Mouse (Mus musculus): ENCODE measurements around the gene Tc2n. TPM values are rescaled to one million over a fixed set of nuclear protein-coding genes. Genes with fewer than 3 reads are reported as not detected.

Tc2n gene
- polyA plus RNA-seq (2014; fragmentation: Nextera tagmentation; extraction: Ambion mirVana) = 0.05 and 0.06 TPM in 2 replicates

DNA sequence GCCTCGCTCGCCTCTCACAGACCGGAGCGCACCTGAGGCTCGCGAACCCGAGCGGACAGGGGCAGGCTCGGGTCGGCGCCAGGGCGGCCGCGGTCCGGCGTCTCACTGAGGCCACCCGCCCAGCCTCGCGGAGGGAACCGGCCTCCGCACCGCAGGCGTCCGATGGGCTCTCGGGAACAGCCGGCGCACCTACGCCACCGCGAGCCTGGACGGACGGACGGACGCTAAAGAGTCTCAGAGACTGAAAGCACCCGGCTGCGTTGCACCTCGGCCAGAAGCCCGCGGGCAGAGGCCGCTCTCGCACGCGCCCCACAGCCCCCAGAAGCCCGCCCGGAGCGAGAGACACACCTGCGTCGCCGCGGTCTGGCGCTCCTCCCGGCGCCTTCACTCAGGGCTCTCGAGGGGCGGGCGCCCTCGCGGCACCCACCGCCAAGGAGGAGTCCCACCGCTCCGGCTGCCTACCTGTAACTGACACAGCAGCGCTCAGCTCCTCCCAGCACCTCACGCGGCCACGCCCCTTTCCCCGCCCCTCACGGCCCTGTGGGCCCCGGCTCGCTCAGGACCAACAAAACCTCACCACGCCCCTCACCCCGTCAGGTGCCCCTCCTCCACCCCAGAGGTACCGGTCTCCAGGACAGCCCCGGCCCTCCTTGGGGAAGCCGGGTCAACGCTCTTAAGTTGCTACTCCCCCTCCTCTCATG is at the start of gene Tc2n:
Gene Tc2n (minus strand): TSS at position 470 of the 701 bp plus-strand sequence.
- WGBS = under 1% methylated on average over 63 of the region's 75 CpGs
- Histone ChIP-seq H3K36me3 (ENCODE audit: control insufficient read depth, insufficient read depth, low read length) (no peaks in the 10 kb centered on the region), H3K9ac (ENCODE audit: low read length) (peak within 1 kb of the TSS; percentile 58), H3K4me2 (ENCODE audit: low read length) (peak within 1 kb of the TSS; percentile 98), H3K4me1 (ENCODE audit: control insufficient read depth, insufficient read depth, low read length) (peaks cover 3% of the 10 kb centered on the region; the same call in 1 of the 2 replicates), H3K27ac (ENCODE audit: low read depth, low read length) (no peak within 1 kb of the TSS), H3K9me3 (replicated peaks; ENCODE audit: control insufficient read depth, low read length) (no peaks in the 10 kb centered on the region), H3K27me3 (replicated peaks; ENCODE audit: control insufficient read depth, insufficient read depth, low read length) (peaks cover 4% of the 10 kb centered on the region; the same call in 1 of the 2 replicates), H3K4me3 (ENCODE audit: low read depth, low read length) (peak within 1 kb of the TSS; percentile 59)
- DNase-seq (ENCODE audit: low spot score) = peak; percentile 59
- ATAC-seq = peak; percentile 96

DNA sequence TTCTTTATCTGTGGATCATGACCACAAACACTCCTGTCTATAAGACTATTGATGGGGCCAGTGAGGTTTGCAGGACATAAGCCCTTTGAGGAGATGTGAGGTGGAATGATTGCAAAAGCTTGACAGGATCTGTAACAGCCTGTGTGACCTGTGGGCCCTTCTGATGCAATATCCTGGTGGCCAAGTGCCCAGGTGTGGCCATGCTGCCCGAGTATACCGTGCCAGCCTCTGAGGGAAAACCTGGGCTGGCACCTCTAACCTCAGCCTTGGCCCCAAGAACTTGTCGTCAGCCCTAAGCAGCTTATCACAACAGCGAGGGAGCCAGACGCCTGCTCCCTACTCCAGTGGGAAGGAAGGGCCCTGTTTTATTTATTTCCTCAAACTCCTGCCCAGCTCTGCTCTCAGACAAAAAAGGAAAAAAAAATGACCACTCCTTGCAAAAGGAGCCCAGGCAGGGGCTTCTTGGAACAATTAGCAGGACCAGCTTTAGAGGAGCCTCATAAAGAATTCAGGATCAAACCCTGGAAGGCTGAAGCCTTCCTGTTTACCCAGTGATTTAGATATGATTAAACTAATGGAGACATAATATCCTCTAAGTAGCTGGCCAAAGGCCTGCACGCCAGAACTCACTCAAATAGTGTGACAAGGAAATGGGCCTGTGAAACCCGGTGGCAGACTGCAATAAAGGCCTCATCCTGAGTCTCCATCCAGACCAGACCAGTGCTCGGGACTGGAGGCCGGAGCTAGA is 49.2 kb upstream of the Tc2n start:
- no peak overlapping the region for H3K4me3 ChIP-seq (ENCODE audit: low read depth, low read length)
- H3K9me3 ChIP-seq (replicated peaks; ENCODE audit: control insufficient read depth, low read length) = no peaks in the 10 kb centered on the region
- H3K27me3 ChIP-seq (replicated peaks; ENCODE audit: control insufficient read depth, insufficient read depth, low read length) = no peaks in the 10 kb centered on the region
- no peaks in the 10 kb centered on the region for H3K4me1 ChIP-seq (ENCODE audit: control insufficient read depth, insufficient read depth, low read length)
- WGBS = 64% methylated on average over 9 of the region's 9 CpGs
- H3K36me3 ChIP-seq (ENCODE audit: control insufficient read depth, insufficient read depth, low read length) = no peaks in the 10 kb centered on the region
- H3K4me2 ChIP-seq (ENCODE audit: low read length) = no peak overlapping the region
- ATAC-seq = no peak
- no peak overlapping the region for H3K9ac ChIP-seq (ENCODE audit: low read length)
- H3K27ac ChIP-seq (ENCODE audit: low read depth, low read length) = no peak overlapping the region
- DNase-seq (ENCODE audit: low spot score) = no peak

DNA sequence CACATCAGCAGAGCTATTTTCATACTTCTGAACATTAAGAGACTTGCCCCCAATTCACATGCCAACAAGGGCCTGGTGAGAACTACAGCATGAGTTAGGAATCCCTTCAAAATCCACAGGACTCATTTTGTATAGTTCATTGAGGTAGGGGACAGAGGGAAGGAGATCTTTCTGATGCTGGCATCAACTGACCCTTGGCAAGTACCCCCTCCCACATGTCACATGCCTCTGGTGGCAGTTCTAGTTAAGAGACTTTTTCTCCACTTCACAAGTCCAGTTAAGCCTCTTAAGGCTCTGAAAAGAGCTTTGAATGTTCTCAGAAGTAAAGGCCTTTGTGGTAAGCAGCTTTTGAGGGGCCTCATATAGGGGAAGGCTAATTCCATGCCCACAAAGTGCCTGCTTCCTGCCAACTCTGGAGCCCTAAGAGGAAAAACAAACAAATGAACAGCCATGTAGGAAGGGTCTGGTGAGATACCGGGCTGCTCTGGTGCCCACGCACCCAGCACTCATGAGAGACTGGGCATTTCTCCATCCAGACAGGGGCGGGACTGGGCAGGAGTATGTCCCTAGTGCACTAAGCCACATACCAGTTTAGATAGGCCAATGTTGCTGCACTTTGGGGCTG is 48.0 kb upstream of the Tc2n start:
- Histone ChIP-seq H3K4me2 (ENCODE audit: low read length) (no peak overlapping the region), H3K36me3 (ENCODE audit: control insufficient read depth, insufficient read depth, low read length) (no peaks in the 10 kb centered on the region), H3K4me1 (ENCODE audit: control insufficient read depth, insufficient read depth, low read length) (no peaks in the 10 kb centered on the region), H3K4me3 (ENCODE audit: low read depth, low read length) (no peak overlapping the region), H3K27ac (ENCODE audit: low read depth, low read length) (no peak overlapping the region), H3K27me3 (replicated peaks; ENCODE audit: control insufficient read depth, insufficient read depth, low read length) (no peaks in the 10 kb centered on the region), H3K9ac (ENCODE audit: low read length) (no peak overlapping the region), H3K9me3 (replicated peaks; ENCODE audit: control insufficient read depth, low read length) (no peaks in the 10 kb centered on the region)
- ATAC-seq = peak; percentile 55; the same call in 1 of the 2 replicates
- DNase-seq (ENCODE audit: low spot score) = peak; percentile 22
- 33% methylated on average over 3 of the region's 3 CpGs for WGBS

DNA sequence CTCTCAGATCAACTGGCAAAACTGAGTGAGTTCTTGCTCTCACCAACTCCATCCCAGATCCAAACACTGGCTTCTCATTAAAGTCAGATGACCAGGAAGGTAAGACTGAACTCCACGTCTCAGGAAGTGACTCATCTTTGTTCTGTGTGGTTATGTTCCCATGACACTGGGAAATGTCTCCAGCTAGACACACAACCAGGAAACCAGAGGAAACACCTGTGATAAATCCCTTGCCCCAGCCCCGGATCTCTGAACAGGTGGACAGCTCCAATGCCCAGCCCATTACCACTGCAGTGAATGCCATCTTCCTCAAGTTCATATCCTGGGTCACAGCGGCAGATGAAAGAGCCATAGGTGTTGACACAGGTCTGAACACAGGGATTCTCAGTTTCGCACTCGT is 46.5 kb upstream of the Tc2n start:
- Histone ChIP-seq H3K4me1 (ENCODE audit: control insufficient read depth, insufficient read depth, low read length) (no peaks in the 10 kb centered on the region), H3K36me3 (ENCODE audit: control insufficient read depth, insufficient read depth, low read length) (no peaks in the 10 kb centered on the region), H3K9me3 (replicated peaks; ENCODE audit: control insufficient read depth, low read length) (no peaks in the 10 kb centered on the region), H3K4me2 (ENCODE audit: low read length) (no peak overlapping the region), H3K4me3 (ENCODE audit: low read depth, low read length) (no peak overlapping the region), H3K27me3 (replicated peaks; ENCODE audit: control insufficient read depth, insufficient read depth, low read length) (no peaks in the 10 kb centered on the region), H3K27ac (ENCODE audit: low read depth, low read length) (no peak overlapping the region), H3K9ac (ENCODE audit: low read length) (no peak overlapping the region)
- WGBS = 88% methylated on average over 5 of the region's 5 CpGs
- ATAC-seq (no peak), DNase-seq (ENCODE audit: low spot score) (no peak)

DNA sequence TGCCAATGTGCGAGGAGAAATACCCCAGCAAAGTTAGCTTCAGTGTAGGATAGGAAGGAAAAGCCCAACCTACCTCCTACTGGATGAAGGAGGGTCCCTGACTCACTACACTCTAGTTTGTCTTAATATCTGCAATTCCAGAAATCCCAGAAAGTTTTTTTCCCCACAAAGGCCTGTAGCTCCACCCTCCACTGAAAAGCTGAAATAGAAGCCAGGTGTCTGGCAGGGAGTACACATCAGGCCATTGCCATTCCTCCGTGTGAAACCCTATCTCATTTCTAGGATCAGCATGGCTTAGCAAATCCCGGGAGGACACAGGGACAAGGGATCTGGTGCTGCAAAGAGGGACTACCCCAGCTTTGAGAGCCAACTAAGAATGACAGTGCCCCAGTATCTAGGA is 44.7 kb upstream of the Tc2n start:
- no peak for DNase-seq (ENCODE audit: low spot score)
- Histone ChIP-seq H3K4me2 (ENCODE audit: low read length) (no peak overlapping the region), H3K36me3 (ENCODE audit: control insufficient read depth, insufficient read depth, low read length) (no peaks in the 10 kb centered on the region), H3K9me3 (replicated peaks; ENCODE audit: control insufficient read depth, low read length) (no peaks in the 10 kb centered on the region), H3K27me3 (replicated peaks; ENCODE audit: control insufficient read depth, insufficient read depth, low read length) (no peaks in the 10 kb centered on the region), H3K4me3 (ENCODE audit: low read depth, low read length) (no peak overlapping the region), H3K9ac (ENCODE audit: low read length) (no peak overlapping the region), H3K27ac (ENCODE audit: low read depth, low read length) (no peak overlapping the region), H3K4me1 (ENCODE audit: control insufficient read depth, insufficient read depth, low read length) (no peaks in the 10 kb centered on the region)
- 70% methylated on average over 3 of the region's 3 CpGs for WGBS
- no peak for ATAC-seq

DNA sequence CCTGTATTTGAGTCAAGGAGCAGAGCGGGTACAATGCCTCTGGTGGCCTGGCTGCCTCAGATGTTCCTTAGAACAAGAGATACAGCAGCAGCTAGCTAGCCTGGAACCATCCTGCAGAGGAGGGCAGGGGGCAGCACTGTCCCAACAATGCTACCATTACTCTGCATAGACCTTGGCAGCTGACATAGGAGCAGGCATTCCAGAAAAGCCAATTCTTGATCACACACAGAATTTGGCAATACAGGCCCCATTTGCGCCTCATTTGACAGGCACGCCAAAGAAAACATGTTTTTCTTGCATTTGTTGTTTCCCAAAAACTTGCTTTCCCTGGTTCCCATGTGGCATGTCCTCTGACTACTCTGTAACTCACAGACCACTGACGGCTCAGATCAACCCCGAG is 43.7 kb upstream of the Tc2n start:
- Histone ChIP-seq H3K9ac (ENCODE audit: low read length) (no peak overlapping the region), H3K27ac (ENCODE audit: low read depth, low read length) (no peak overlapping the region), H3K36me3 (ENCODE audit: control insufficient read depth, insufficient read depth, low read length) (no peaks in the 10 kb centered on the region), H3K4me1 (ENCODE audit: control insufficient read depth, insufficient read depth, low read length) (no peaks in the 10 kb centered on the region), H3K9me3 (replicated peaks; ENCODE audit: control insufficient read depth, low read length) (no peaks in the 10 kb centered on the region), H3K4me3 (ENCODE audit: low read depth, low read length) (no peak overlapping the region), H3K4me2 (ENCODE audit: low read length) (no peak overlapping the region), H3K27me3 (replicated peaks; ENCODE audit: control insufficient read depth, insufficient read depth, low read length) (no peaks in the 10 kb centered on the region)
- 94% methylated on average over 5 of the region's 5 CpGs for WGBS
- ATAC-seq = no peak
- DNase-seq (ENCODE audit: low spot score) = no peak

DNA sequence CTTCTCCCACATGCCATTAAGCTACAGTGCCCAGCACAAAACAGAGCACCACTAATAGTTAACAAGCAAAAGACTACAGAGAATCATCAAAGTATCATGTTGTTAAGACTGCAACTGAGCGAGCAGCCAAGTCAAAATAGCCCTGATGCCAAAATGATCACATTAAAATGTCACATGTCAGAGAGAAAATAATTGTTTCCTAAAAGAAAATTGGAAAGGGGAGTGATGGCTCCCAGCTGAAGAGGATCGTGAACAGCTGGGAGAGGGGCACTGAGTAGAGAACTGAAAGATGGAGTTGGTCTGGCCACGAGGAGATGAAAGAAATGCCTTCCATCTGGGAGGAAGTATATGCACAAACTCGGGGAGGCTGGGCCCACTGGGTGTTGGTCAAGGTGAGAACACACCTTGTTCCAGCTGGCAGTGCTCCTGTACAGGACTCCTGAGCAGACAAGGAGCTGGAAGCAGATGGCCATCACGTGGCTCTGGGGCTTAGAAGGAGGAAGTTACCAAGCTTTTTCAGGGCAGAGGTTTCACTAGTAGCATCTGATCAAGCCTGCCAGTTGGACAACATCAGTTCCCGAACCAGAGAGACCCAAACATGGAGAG is 41.2 kb upstream of the Tc2n start:
- no peaks in the 10 kb centered on the region for H3K4me1 ChIP-seq (ENCODE audit: control insufficient read depth, insufficient read depth, low read length)
- ATAC-seq = no peak
- H3K27ac ChIP-seq (ENCODE audit: low read depth, low read length) = no peak overlapping the region
- H3K9me3 ChIP-seq (replicated peaks; ENCODE audit: control insufficient read depth, low read length) = no peaks in the 10 kb centered on the region
- no peak overlapping the region for H3K4me2 ChIP-seq (ENCODE audit: low read length)
- H3K4me3 ChIP-seq (ENCODE audit: low read depth, low read length) = no peak overlapping the region
- DNase-seq (ENCODE audit: low spot score) = no peak
- no peak overlapping the region for H3K9ac ChIP-seq (ENCODE audit: low read length)
- WGBS = 68% methylated on average over 6 of the region's 6 CpGs
- no peaks in the 10 kb centered on the region for H3K27me3 ChIP-seq (replicated peaks; ENCODE audit: control insufficient read depth, insufficient read depth, low read length)
- no peaks in the 10 kb centered on the region for H3K36me3 ChIP-seq (ENCODE audit: control insufficient read depth, insufficient read depth, low read length)

DNA sequence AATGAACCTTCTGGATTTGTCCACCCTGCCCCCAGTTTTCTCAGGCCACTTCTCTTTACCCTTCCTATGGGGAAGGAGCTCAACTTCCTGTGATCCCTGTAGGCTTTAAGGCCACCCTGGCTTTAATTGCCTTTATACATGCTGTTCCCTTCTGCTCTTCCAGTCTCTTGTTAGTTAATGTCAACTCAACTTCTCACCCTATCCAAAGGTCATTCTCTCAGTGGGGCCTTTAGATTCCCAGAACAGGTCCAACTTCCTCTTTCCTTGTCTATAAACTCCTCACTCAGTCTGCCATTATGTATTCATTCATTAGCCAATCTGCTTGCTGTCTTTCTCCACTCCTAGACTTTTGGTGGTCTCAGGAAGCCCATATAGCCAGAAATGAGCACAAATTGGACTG is 40.4 kb upstream of the Tc2n start:
- H3K4me2 ChIP-seq (ENCODE audit: low read length) = no peak overlapping the region
- DNase-seq (ENCODE audit: low spot score) (no peak), ATAC-seq (no peak)
- no peaks in the 10 kb centered on the region for H3K4me1 ChIP-seq (ENCODE audit: control insufficient read depth, insufficient read depth, low read length)
- H3K36me3 ChIP-seq (ENCODE audit: control insufficient read depth, insufficient read depth, low read length) = no peaks in the 10 kb centered on the region
- H3K9ac ChIP-seq (ENCODE audit: low read length) = no peak overlapping the region
- H3K27ac ChIP-seq (ENCODE audit: low read depth, low read length) = no peak overlapping the region
- no peak overlapping the region for H3K4me3 ChIP-seq (ENCODE audit: low read depth, low read length)
- H3K9me3 ChIP-seq (replicated peaks; ENCODE audit: control insufficient read depth, low read length) = no peaks in the 10 kb centered on the region
- no peaks in the 10 kb centered on the region for H3K27me3 ChIP-seq (replicated peaks; ENCODE audit: control insufficient read depth, insufficient read depth, low read length)

Measured in forebrain, embryonic 14.5 days (tissue).